Mouse (Mus musculus) hindbrain, embryonic 13.5 days (tissue): Measurements from ENCODE around the gene Ptprn2. TPM values are rescaled to one million over a fixed set of nuclear protein-coding genes. Genes with fewer than 3 reads are reported as not detected.
A peak's percentile ranks its signal among the peaks of the same experiment; 100 is the strongest.

ENCODE experiments used
- ATAC-seq: fragments of 200-750 bp; cut with Nextera tagmentation; 2 replicates; pipeline ENCODE4 v1.8.0; 2017; ENCODE audit warnings: moderate TSS enrichment; ENCODE audit not compliant: low FRiP score
- H3K27ac ChIP-seq: fragments of 300-500 bp; sonication (generic); 2 replicates; pipeline ENCODE4 v1.5.1; 2015; ENCODE audit warnings: inconsistent platforms, mild to moderate bottlenecking, moderate library complexity
- H3K27me3 ChIP-seq: fragments of 300-500 bp; sonication (generic); 2 replicates; pipeline ENCODE4 v1.6.1; 2015; ENCODE audit warnings: mild to moderate bottlenecking, inconsistent platforms
- H3K36me3 ChIP-seq: fragments of 300-500 bp; sonication (generic); 2 replicates; pipeline ENCODE4 v1.6.1; 2015; ENCODE audit warnings: mild to moderate bottlenecking, inconsistent platforms
- H3K4me1 ChIP-seq: fragments of 300-500 bp; sonication (generic); replicated peaks from 2 replicates; pipeline ENCODE4 v1.6.1; 2015; ENCODE audit warnings: inconsistent platforms
- H3K4me2 ChIP-seq: fragments of 300-500 bp; sonication (generic); 2 replicates; pipeline ENCODE4 v1.6.1; 2015; ENCODE audit warnings: inconsistent platforms, mild to moderate bottlenecking, moderate library complexity
- H3K4me3 ChIP-seq: fragments of 300-500 bp; sonication (generic); 2 replicates; pipeline ENCODE4 v1.5.1; 2015; ENCODE audit warnings: mild to moderate bottlenecking, inconsistent platforms
- H3K9ac ChIP-seq: fragments of 300-500 bp; sonication (generic); 2 replicates; pipeline ENCODE4 v1.6.1; 2015; ENCODE audit warnings: mild to moderate bottlenecking, inconsistent platforms
- H3K9me3 ChIP-seq: fragments of 300-500 bp; sonication (generic); 2 replicates; pipeline ENCODE4 v1.6.1; 2016; ENCODE audit warnings: inconsistent platforms
- WGBS: fragments of 180-500 bp; shearing (Covaris S2); methylation state at CpG from one replicate; pipeline ENCODE4 v1.1.7; 2015; 5-methylcytosine and 5-hydroxymethylcytosine counted together
- polyA plus RNA-seq: library from polyadenylated mRNA; unstranded; fragments of >200 nt; fragmentation: Nextera tagmentation; extraction: Ambion mirVana; gene quantifications from 2 replicates; pipeline ENCODE4 v1.2.1, GENCODE M21; 2015

Ptprn2 gene
- polyA plus RNA-seq, 1 experiment from 2014 or later, result 10.3 TPM

- Histone ChIP-seq H3K27ac (no peak overlapping the region), H3K4me3 (no peak overlapping the region), H3K4me2 (no peak overlapping the region), H3K27me3 (no peaks in the 10 kb centered on the region), H3K9me3 (no peaks in the 10 kb centered on the region), H3K36me3 (no peaks in the 10 kb centered on the region), H3K4me1 (peaks cover 12% of the 10 kb centered on the region; the same call in 1 of the 2 replicates), H3K9ac (no peak overlapping the region)
- 34% methylated on average over 7 of the region's 7 CpGs for WGBS
- no peak for ATAC-seq
Measured at GRCm38 (mm10) chr12:116772081-116772566, 286.6 kb downstream of the Ptprn2 start.

GRCm38 (mm10) chr12:116773344-116773743, 287.8 kb downstream of the Ptprn2 start:
- Histone ChIP-seq H3K9ac (no peak overlapping the region), H3K27me3 (no peaks in the 10 kb centered on the region), H3K27ac (no peak overlapping the region), H3K4me2 (no peak overlapping the region), H3K9me3 (no peaks in the 10 kb centered on the region), H3K4me1 (peaks cover 15% of the 10 kb centered on the region; the same call in 1 of the 2 replicates), H3K36me3 (no peaks in the 10 kb centered on the region), H3K4me3 (no peak overlapping the region)
- WGBS, result 91% methylated on average over 3 of the region's 3 CpGs
- ATAC-seq, result no peak

- Histone ChIP-seq H3K9ac (no peak overlapping the region), H3K36me3 (no peaks in the 10 kb centered on the region), H3K4me2 (no peak overlapping the region), H3K4me1 (peaks cover 14% of the 10 kb centered on the region; the same call in 1 of the 2 replicates), H3K4me3 (no peak overlapping the region), H3K27ac (no peak overlapping the region), H3K27me3 (no peaks in the 10 kb centered on the region), H3K9me3 (no peaks in the 10 kb centered on the region)
- 93% methylated on average over 8 of the region's 8 CpGs for WGBS
- ATAC-seq, result no peak
Measured at GRCm38 (mm10) chr12:116776447-116776846, 290.9 kb downstream of the Ptprn2 start.

GRCm38 (mm10) chr12:116778095-116779090, 292.9 kb downstream of the Ptprn2 start:
- Histone ChIP-seq H3K4me2 (no peak overlapping the region), H3K27me3 (no peaks in the 10 kb centered on the region), H3K9ac (no peak overlapping the region), H3K36me3 (no peaks in the 10 kb centered on the region), H3K9me3 (no peaks in the 10 kb centered on the region), H3K4me3 (no peak overlapping the region), H3K4me1 (0 out of 2 replicates have a peak, but pooled peaks cover 6% of the 10 kb centered on the region), H3K27ac (0 out of 2 replicates have a peak overlapping the region, but pooled peaks have one; percentile 9)
- 35% methylated on average over 4 of the region's 4 CpGs for WGBS
- no peak for ATAC-seq

- WGBS, result 97% methylated on average over 1 of the region's 1 CpGs
- Histone ChIP-seq H3K27ac (no peak overlapping the region), H3K4me1 (0 out of 2 replicates have a peak, but pooled peaks cover 6% of the 10 kb centered on the region), H3K9me3 (no peaks in the 10 kb centered on the region), H3K9ac (no peak overlapping the region), H3K36me3 (no peaks in the 10 kb centered on the region), H3K4me3 (no peak overlapping the region), H3K4me2 (no peak overlapping the region), H3K27me3 (no peaks in the 10 kb centered on the region)
- ATAC-seq, result no peak
Measured at GRCm38 (mm10) chr12:116780419-116780818, 294.9 kb downstream of the Ptprn2 start.

- no peaks in the 10 kb centered on the region for H3K36me3 ChIP-seq
- no peak overlapping the region for H3K4me3 ChIP-seq
- H3K4me1 ChIP-seq, result no peaks in the 10 kb centered on the region
- H3K4me2 ChIP-seq, result no peak overlapping the region
- no peak overlapping the region for H3K27ac ChIP-seq
- ATAC-seq, result no peak
- H3K9me3 ChIP-seq, result no peaks in the 10 kb centered on the region
- 95% methylated on average over 3 of the region's 3 CpGs for WGBS
- no peak overlapping the region for H3K9ac ChIP-seq
- no peaks in the 10 kb centered on the region for H3K27me3 ChIP-seq
Measured at GRCm38 (mm10) chr12:116785731-116786130, 300.2 kb downstream of the Ptprn2 start.

- Histone ChIP-seq H3K4me3 (no peak overlapping the region), H3K27ac (no peak overlapping the region), H3K9me3 (no peaks in the 10 kb centered on the region), H3K9ac (no peak overlapping the region), H3K36me3 (no peaks in the 10 kb centered on the region), H3K27me3 (no peaks in the 10 kb centered on the region), H3K4me2 (no peak overlapping the region), H3K4me1 (no peaks in the 10 kb centered on the region)
- no peak for ATAC-seq
- 91% methylated on average over 3 of the region's 3 CpGs for WGBS
Measured at GRCm38 (mm10) chr12:116788346-116788745, 302.8 kb downstream of the Ptprn2 start.

GRCm38 (mm10) chr12:116803331-116803730, 317.8 kb downstream of the Ptprn2 start:
- Histone ChIP-seq H3K27me3 (no peaks in the 10 kb centered on the region), H3K27ac (no peak overlapping the region), H3K4me3 (no peak overlapping the region), H3K9ac (no peak overlapping the region), H3K4me2 (no peak overlapping the region), H3K9me3 (no peaks in the 10 kb centered on the region), H3K4me1 (peaks cover 14% of the 10 kb centered on the region), H3K36me3 (no peaks in the 10 kb centered on the region)
- WGBS, result 94% methylated on average over 5 of the region's 5 CpGs
- no peak for ATAC-seq

- Histone ChIP-seq H3K9ac (no peak overlapping the region), H3K27me3 (no peaks in the 10 kb centered on the region), H3K36me3 (no peaks in the 10 kb centered on the region), H3K4me2 (no peak overlapping the region), H3K27ac (peak overlapping the region; percentile 14; the same call in 1 of the 2 replicates), H3K4me1 (peaks cover 14% of the 10 kb centered on the region), H3K9me3 (no peaks in the 10 kb centered on the region), H3K4me3 (no peak overlapping the region)
- WGBS, result 85% methylated on average over 2 of the region's 2 CpGs
- ATAC-seq, result no peak
Measured at GRCm38 (mm10) chr12:116804712-116805111, 319.2 kb downstream of the Ptprn2 start.

GRCm38 (mm10) chr12:116805129-116805809, 319.7 kb downstream of the Ptprn2 start:
- Histone ChIP-seq H3K9me3 (no peaks in the 10 kb centered on the region), H3K27me3 (no peaks in the 10 kb centered on the region), H3K27ac (peak overlapping the region; percentile 14; the same call in 1 of the 2 replicates), H3K36me3 (no peaks in the 10 kb centered on the region), H3K4me1 (peaks cover 14% of the 10 kb centered on the region), H3K4me3 (no peak overlapping the region), H3K4me2 (no peak overlapping the region), H3K9ac (no peak overlapping the region)
- WGBS, result 59% methylated on average over 2 of the region's 2 CpGs
- peak; percentile 49; the same call in 1 of the 2 replicates for ATAC-seq

- 92% methylated on average over 2 of the region's 2 CpGs for WGBS
- H3K9ac ChIP-seq, result no peak overlapping the region
- no peak overlapping the region for H3K27ac ChIP-seq
- H3K4me1 ChIP-seq, result peaks cover 14% of the 10 kb centered on the region
- no peak overlapping the region for H3K4me3 ChIP-seq
- no peaks in the 10 kb centered on the region for H3K36me3 ChIP-seq
- ATAC-seq, result no peak
- no peaks in the 10 kb centered on the region for H3K9me3 ChIP-seq
- H3K4me2 ChIP-seq, result no peak overlapping the region
- H3K27me3 ChIP-seq, result no peaks in the 10 kb centered on the region
Measured at GRCm38 (mm10) chr12:116806089-116806488, 320.6 kb downstream of the Ptprn2 start.

GRCm38 (mm10) chr12:116813012-116813411, 327.5 kb downstream of the Ptprn2 start:
- H3K27ac ChIP-seq, result no peak overlapping the region
- H3K9me3 ChIP-seq, result no peaks in the 10 kb centered on the region
- no peaks in the 10 kb centered on the region for H3K36me3 ChIP-seq
- H3K4me1 ChIP-seq, result no peaks in the 10 kb centered on the region
- no peak overlapping the region for H3K4me3 ChIP-seq
- no peak for ATAC-seq
- H3K27me3 ChIP-seq, result no peaks in the 10 kb centered on the region
- H3K9ac ChIP-seq, result no peak overlapping the region
- 64% methylated on average over 5 of the region's 5 CpGs for WGBS
- H3K4me2 ChIP-seq, result no peak overlapping the region
